Mouse (Mus musculus): ENCODE results near the gene Tnnt3. TPM values are rescaled to one million over a fixed set of nuclear protein-coding genes. Genes with fewer than 3 reads are reported as not detected.

The Tnnt3 gene
- polyA plus RNA-seq, 1 experiment from 2014 or later, result 1.6 TPM

- Histone ChIP-seq H3K9ac (ENCODE audit: low read depth, low read length) (no peak overlapping the region), H3K9me3 (replicated peaks; ENCODE audit: control insufficient read depth, low read length, poor library complexity, severe bottlenecking) (no peaks in the 10 kb centered on the region), H3K36me3 (ENCODE audit: control insufficient read depth, insufficient read depth, low read length) (no peaks in the 10 kb centered on the region), H3K4me3 (ENCODE audit: low read depth, low read length) (no peak overlapping the region), H3K4me2 (ENCODE audit: low read length) (no peak overlapping the region), H3K27ac (ENCODE audit: low read length) (no peak overlapping the region), H3K4me1 (ENCODE audit: control insufficient read depth, insufficient read depth, low read length) (peaks cover 7% of the 10 kb centered on the region; the same call in 1 of the 2 replicates), H3K27me3 (ENCODE audit: control insufficient read depth, insufficient read depth, low read depth, low read length) (no peaks in the 10 kb centered on the region)
- no peak for ATAC-seq
- WGBS, result 84% methylated on average over 2 of the region's 2 CpGs
Observed at GRCm38 (mm10) chr7:142473476-142473875, 25.2 kb upstream of the Tnnt3 start.

- Histone ChIP-seq H3K27me3 (ENCODE audit: control insufficient read depth, insufficient read depth, low read depth, low read length) (no peaks in the 10 kb centered on the region), H3K9ac (ENCODE audit: low read depth, low read length) (no peak overlapping the region), H3K4me2 (ENCODE audit: low read length) (no peak overlapping the region), H3K4me3 (ENCODE audit: low read depth, low read length) (no peak overlapping the region), H3K9me3 (replicated peaks; ENCODE audit: control insufficient read depth, low read length, poor library complexity, severe bottlenecking) (no peaks in the 10 kb centered on the region), H3K27ac (ENCODE audit: low read length) (no peak overlapping the region), H3K4me1 (ENCODE audit: control insufficient read depth, insufficient read depth, low read length) (peaks cover 7% of the 10 kb centered on the region; the same call in 1 of the 2 replicates), H3K36me3 (ENCODE audit: control insufficient read depth, insufficient read depth, low read length) (no peaks in the 10 kb centered on the region)
- WGBS, result 83% methylated on average over 14 of the region's 14 CpGs
- ATAC-seq, result no peak
Observed at GRCm38 (mm10) chr7:142474799-142475198, 23.8 kb upstream of the Tnnt3 start.

- H3K4me3 ChIP-seq (ENCODE audit: low read depth, low read length), result no peak overlapping the region
- no peaks in the 10 kb centered on the region for H3K9me3 ChIP-seq (replicated peaks; ENCODE audit: control insufficient read depth, low read length, poor library complexity, severe bottlenecking)
- peaks cover 7% of the 10 kb centered on the region; the same call in 1 of the 2 replicates for H3K4me1 ChIP-seq (ENCODE audit: control insufficient read depth, insufficient read depth, low read length)
- no peak for ATAC-seq
- H3K9ac ChIP-seq (ENCODE audit: low read depth, low read length), result no peak overlapping the region
- no peaks in the 10 kb centered on the region for H3K36me3 ChIP-seq (ENCODE audit: control insufficient read depth, insufficient read depth, low read length)
- no peaks in the 10 kb centered on the region for H3K27me3 ChIP-seq (ENCODE audit: control insufficient read depth, insufficient read depth, low read depth, low read length)
- no peak overlapping the region for H3K4me2 ChIP-seq (ENCODE audit: low read length)
- WGBS, result 60% methylated on average over 7 of the region's 7 CpGs
- no peak overlapping the region for H3K27ac ChIP-seq (ENCODE audit: low read length)
Observed at GRCm38 (mm10) chr7:142475641-142476040, 23.0 kb upstream of the Tnnt3 start.

GRCm38 (mm10) chr7:142476271-142476670, 22.4 kb upstream of the Tnnt3 start:
- Histone ChIP-seq H3K9me3 (replicated peaks; ENCODE audit: control insufficient read depth, low read length, poor library complexity, severe bottlenecking) (no peaks in the 10 kb centered on the region), H3K27ac (ENCODE audit: low read length) (no peak overlapping the region), H3K4me1 (ENCODE audit: control insufficient read depth, insufficient read depth, low read length) (peaks cover 7% of the 10 kb centered on the region), H3K9ac (ENCODE audit: low read depth, low read length) (no peak overlapping the region), H3K36me3 (ENCODE audit: control insufficient read depth, insufficient read depth, low read length) (no peaks in the 10 kb centered on the region), H3K4me3 (ENCODE audit: low read depth, low read length) (no peak overlapping the region), H3K27me3 (ENCODE audit: control insufficient read depth, insufficient read depth, low read depth, low read length) (no peaks in the 10 kb centered on the region), H3K4me2 (ENCODE audit: low read length) (no peak overlapping the region)
- 81% methylated on average over 5 of the region's 5 CpGs for WGBS
- ATAC-seq, result no peak

- Histone ChIP-seq H3K36me3 (ENCODE audit: control insufficient read depth, insufficient read depth, low read length) (no peaks in the 10 kb centered on the region), H3K4me3 (ENCODE audit: low read depth, low read length) (no peak overlapping the region), H3K4me2 (ENCODE audit: low read length) (no peak overlapping the region), H3K27me3 (ENCODE audit: control insufficient read depth, insufficient read depth, low read depth, low read length) (no peaks in the 10 kb centered on the region), H3K9me3 (replicated peaks; ENCODE audit: control insufficient read depth, low read length, poor library complexity, severe bottlenecking) (no peaks in the 10 kb centered on the region), H3K27ac (ENCODE audit: low read length) (no peak overlapping the region), H3K9ac (ENCODE audit: low read depth, low read length) (no peak overlapping the region), H3K4me1 (ENCODE audit: control insufficient read depth, insufficient read depth, low read length) (peaks cover 11% of the 10 kb centered on the region)
- 87% methylated on average over 13 of the region's 13 CpGs for WGBS
- no peak for ATAC-seq
Observed at GRCm38 (mm10) chr7:142476795-142477452, 21.7 kb upstream of the Tnnt3 start.

GRCm38 (mm10) chr7:142478001-142478400, 20.6 kb upstream of the Tnnt3 start:
- Histone ChIP-seq H3K4me3 (ENCODE audit: low read depth, low read length) (no peak overlapping the region), H3K9me3 (replicated peaks; ENCODE audit: control insufficient read depth, low read length, poor library complexity, severe bottlenecking) (no peaks in the 10 kb centered on the region), H3K4me2 (ENCODE audit: low read length) (no peak overlapping the region), H3K9ac (ENCODE audit: low read depth, low read length) (no peak overlapping the region), H3K27me3 (ENCODE audit: control insufficient read depth, insufficient read depth, low read depth, low read length) (no peaks in the 10 kb centered on the region), H3K36me3 (ENCODE audit: control insufficient read depth, insufficient read depth, low read length) (no peaks in the 10 kb centered on the region), H3K4me1 (ENCODE audit: control insufficient read depth, insufficient read depth, low read length) (peaks cover 14% of the 10 kb centered on the region), H3K27ac (ENCODE audit: low read length) (no peak overlapping the region)
- WGBS, result 92% methylated on average over 6 of the region's 6 CpGs
- ATAC-seq, result no peak

GRCm38 (mm10) chr7:142478574-142478973, 20.1 kb upstream of the Tnnt3 start:
- Histone ChIP-seq H3K9ac (ENCODE audit: low read depth, low read length) (no peak overlapping the region), H3K27ac (ENCODE audit: low read length) (no peak overlapping the region), H3K4me2 (ENCODE audit: low read length) (no peak overlapping the region), H3K4me1 (ENCODE audit: control insufficient read depth, insufficient read depth, low read length) (peaks cover 14% of the 10 kb centered on the region), H3K9me3 (replicated peaks; ENCODE audit: control insufficient read depth, low read length, poor library complexity, severe bottlenecking) (no peaks in the 10 kb centered on the region), H3K36me3 (ENCODE audit: control insufficient read depth, insufficient read depth, low read length) (no peaks in the 10 kb centered on the region), H3K27me3 (ENCODE audit: control insufficient read depth, insufficient read depth, low read depth, low read length) (no peaks in the 10 kb centered on the region), H3K4me3 (ENCODE audit: low read depth, low read length) (no peak overlapping the region)
- no peak for ATAC-seq
- 44% methylated on average over 2 of the region's 2 CpGs for WGBS

GRCm38 (mm10) chr7:142479307-142479706, 19.3 kb upstream of the Tnnt3 start:
- H3K4me2 ChIP-seq (ENCODE audit: low read length), result no peak overlapping the region
- ATAC-seq, result no peak
- H3K9ac ChIP-seq (ENCODE audit: low read depth, low read length), result no peak overlapping the region
- peaks cover 14% of the 10 kb centered on the region for H3K4me1 ChIP-seq (ENCODE audit: control insufficient read depth, insufficient read depth, low read length)
- no peaks in the 10 kb centered on the region for H3K36me3 ChIP-seq (ENCODE audit: control insufficient read depth, insufficient read depth, low read length)
- H3K9me3 ChIP-seq (replicated peaks; ENCODE audit: control insufficient read depth, low read length, poor library complexity, severe bottlenecking), result no peaks in the 10 kb centered on the region
- H3K4me3 ChIP-seq (ENCODE audit: low read depth, low read length), result no peak overlapping the region
- no peak overlapping the region for H3K27ac ChIP-seq (ENCODE audit: low read length)
- no peaks in the 10 kb centered on the region for H3K27me3 ChIP-seq (ENCODE audit: control insufficient read depth, insufficient read depth, low read depth, low read length)

- WGBS, result 98% methylated on average over 3 of the region's 3 CpGs
- no peaks in the 10 kb centered on the region for H3K9me3 ChIP-seq (replicated peaks; ENCODE audit: control insufficient read depth, low read length, poor library complexity, severe bottlenecking)
- peaks cover 14% of the 10 kb centered on the region for H3K4me1 ChIP-seq (ENCODE audit: control insufficient read depth, insufficient read depth, low read length)
- H3K27me3 ChIP-seq (ENCODE audit: control insufficient read depth, insufficient read depth, low read depth, low read length), result no peaks in the 10 kb centered on the region
- no peaks in the 10 kb centered on the region for H3K36me3 ChIP-seq (ENCODE audit: control insufficient read depth, insufficient read depth, low read length)
- H3K4me3 ChIP-seq (ENCODE audit: low read depth, low read length), result no peak overlapping the region
- no peak overlapping the region for H3K27ac ChIP-seq (ENCODE audit: low read length)
- no peak overlapping the region for H3K4me2 ChIP-seq (ENCODE audit: low read length)
- H3K9ac ChIP-seq (ENCODE audit: low read depth, low read length), result no peak overlapping the region
- ATAC-seq, result no peak
Observed at GRCm38 (mm10) chr7:142479886-142480285, 18.8 kb upstream of the Tnnt3 start.

Data from midbrain, embryonic 16.5 days (tissue).